Mouse (Mus musculus) thymus, postnatal 36 days (tissue): ENCODE measurements at regions not wholly inside any gene's neighbourhood (a gene's known extent, or its start where the extent isn't known, plus 50 kb on each side); places are given as distances from the start of the nearest gene placed in this dataset.
A peak's percentile ranks its signal among the peaks of the same experiment; 100 is the strongest.

ENCODE experiments used
- DNase-seq, 2 experiments: peaks; one replicate each; pipeline ENCODE4 v3.0.0; 2022; ENCODE audit warnings: mixed read lengths in 2 of 2

GRCm38 (mm10) chr2:169233151-169234123 lies 278.1 kb upstream of the Zfp64 start:
- DNase-seq: no peak

- no peak for DNase-seq
Observed at GRCm38 (mm10) chr2:169222264-169222663, 266.9 kb upstream of the Zfp64 start.

GRCm38 (mm10) chr2:169221141-169221540 lies 265.8 kb upstream of the Zfp64 start:
- DNase-seq: no peak

GRCm38 (mm10) chr2:169215546-169216043 lies 260.2 kb upstream of the Zfp64 start:
- DNase-seq: no peak

GRCm38 (mm10) chr2:169214396-169214795 lies 259.0 kb upstream of the Zfp64 start:
- DNase-seq: no peak

- no peak for DNase-seq
Observed at GRCm38 (mm10) chr2:169213314-169213713, 257.9 kb upstream of the Zfp64 start.

GRCm38 (mm10) chr2:169212676-169213257 lies 257.4 kb upstream of the Zfp64 start:
- DNase-seq: no peak

GRCm38 (mm10) chr2:169204254-169204752 lies 248.9 kb upstream of the Zfp64 start:
- no peak for DNase-seq

GRCm38 (mm10) chr2:169191974-169192373 lies 236.6 kb upstream of the Zfp64 start:
- no peak for DNase-seq

GRCm38 (mm10) chr2:169191465-169191864 lies 236.1 kb upstream of the Zfp64 start:
- no peak for DNase-seq

GRCm38 (mm10) chr2:169177565-169177964 lies 222.2 kb upstream of the Zfp64 start:
- no peak for DNase-seq

GRCm38 (mm10) chr2:169168795-169169194 lies 213.4 kb upstream of the Zfp64 start:
- DNase-seq: peak; percentile 10 to 45

GRCm38 (mm10) chr2:169168376-169168775 lies 213.0 kb upstream of the Zfp64 start:
- DNase-seq: no peak

GRCm38 (mm10) chr2:169161651-169162050 lies 206.3 kb upstream of the Zfp64 start:
- no peak for DNase-seq

- no peak for DNase-seq
Observed at GRCm38 (mm10) chr2:169158760-169159159, 203.4 kb upstream of the Zfp64 start.

GRCm38 (mm10) chr2:169158005-169158673 lies 202.8 kb upstream of the Zfp64 start:
- DNase-seq: no peak

GRCm38 (mm10) chr2:169156908-169157307 lies 201.5 kb upstream of the Zfp64 start:
- DNase-seq: no peak

- no peak for DNase-seq
Observed at GRCm38 (mm10) chr2:169154881-169155280, 199.5 kb upstream of the Zfp64 start.

- no peak for DNase-seq
Observed at GRCm38 (mm10) chr2:169147655-169148054, 192.3 kb upstream of the Zfp64 start.

GRCm38 (mm10) chr2:169142224-169142623 lies 186.8 kb upstream of the Zfp64 start:
- DNase-seq: no peak

- no peak for DNase-seq
Observed at GRCm38 (mm10) chr2:169133855-169134254, 178.5 kb upstream of the Zfp64 start.

GRCm38 (mm10) chr2:169125476-169125875 lies 170.1 kb upstream of the Zfp64 start:
- no peak for DNase-seq

- no peak for DNase-seq
Observed at GRCm38 (mm10) chr2:169122887-169123286, 167.5 kb upstream of the Zfp64 start.
